Mouse (Mus musculus): ENCODE data around the gene Erich6b.

The Erich6b gene

GRCm38 (mm10) chr14:75707771-75708170, 65.7 kb downstream of the Erich6b start:
- DNase-seq (ENCODE audit: low read depth) = no peak

- no peak for DNase-seq (ENCODE audit: low read depth)
These were observed 66.9 kb downstream of the Erich6b start for GRCm38 (mm10) chr14:75708986-75709385.

GRCm38 (mm10) chr14:75711731-75712130, 69.7 kb downstream of the Erich6b start:
- no peak for DNase-seq (ENCODE audit: low read depth)

DNA sequence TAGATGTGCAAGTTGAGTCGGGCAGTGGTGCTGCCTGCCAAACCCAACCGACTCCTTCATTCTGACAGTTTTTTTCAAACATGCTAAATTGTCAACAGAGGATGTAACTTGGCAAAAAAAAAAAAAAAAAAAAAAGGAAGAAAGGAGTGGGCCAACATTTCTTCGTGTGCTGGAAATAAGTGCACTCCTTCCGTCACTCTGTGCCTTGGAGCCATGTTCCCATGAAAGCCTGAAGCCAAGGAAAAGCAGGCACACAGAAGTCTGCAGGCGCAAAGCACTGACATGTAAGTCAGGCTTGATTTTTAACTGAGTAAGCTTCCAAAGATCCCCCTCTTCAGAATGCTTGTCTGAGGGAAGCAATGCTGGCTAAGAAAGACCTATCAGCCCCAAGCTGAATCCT, 70.6 kb downstream of the Erich6b start:
- DNase-seq (ENCODE audit: low read depth) = no peak

DNA sequence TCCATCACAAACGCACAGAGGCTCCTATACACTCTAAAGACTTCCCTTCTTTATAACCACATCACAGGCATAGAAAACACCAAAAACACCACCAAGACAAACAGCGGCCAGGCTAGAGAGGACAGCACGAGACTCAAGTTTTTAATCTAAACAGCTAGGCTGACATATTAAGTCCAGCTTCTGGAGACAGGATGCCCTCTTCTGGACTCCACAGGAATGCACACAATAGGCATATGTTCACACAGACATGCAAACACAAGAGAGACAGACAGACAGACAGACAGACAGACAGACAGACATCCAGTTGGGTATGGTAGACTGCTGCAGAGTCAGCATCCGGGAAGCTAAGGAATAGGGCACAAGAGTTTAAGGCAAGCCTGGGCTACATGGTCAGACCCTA, 71.6 kb downstream of the Erich6b start:
- no peak for DNase-seq (ENCODE audit: low read depth)

DNA sequence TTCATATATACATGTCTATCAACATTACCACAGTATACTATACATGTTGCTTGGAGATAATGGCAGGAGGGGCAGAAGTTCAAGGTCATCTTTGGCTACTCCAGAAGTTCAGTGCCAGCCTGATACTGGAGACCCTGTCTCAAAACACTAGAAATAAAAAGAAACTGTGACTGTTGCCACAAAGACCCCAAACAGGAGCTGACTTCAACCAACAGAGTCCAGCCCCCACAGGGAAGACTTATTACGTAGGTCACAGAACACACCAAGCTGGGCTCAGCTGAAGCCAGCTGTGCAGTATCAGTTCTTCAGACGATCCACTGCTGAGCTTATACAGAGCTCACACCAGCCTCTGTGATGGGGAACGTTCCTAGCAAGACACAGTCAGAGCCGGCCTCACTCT, 74.4 kb downstream of the Erich6b start:
- DNase-seq (ENCODE audit: low read depth) = no peak

All from fibroblast of lung, adult 2 months (primary cell).